Mouse (Mus musculus) gastrocnemius, adult 2 months (tissue): Measurements from ENCODE around the gene Itprid2. TPM values are rescaled to one million over a fixed set of nuclear protein-coding genes. Genes with fewer than 3 reads are reported as not detected.

Experiments used
- DNase-seq: peaks from one replicate; pipeline ENCODE4 v3.0.0; 2022
- H3K27ac ChIP-seq: fragments of 200-600 bp; 2 replicates; pipeline ENCODE4 v1.8.1; 2022; ENCODE audit warnings: mild to moderate bottlenecking
- H3K4me3 ChIP-seq: fragments of 200-600 bp; 2 replicates; pipeline ENCODE4 v1.8.1; 2022; ENCODE audit warnings: mild to moderate bottlenecking, moderate library complexity
- CTCF ChIP-seq: fragments of 200-600 bp; IDR thresholded peaks from 2 replicates; pipeline ENCODE4 v1.8.1; 2022; ENCODE audit warnings: antibody characterized with exemption, mild to moderate bottlenecking, moderate library complexity
- intact Hi-C: fragments of 180-260 bp; cut with DNase I; formaldehyde crosslinking; loops from one replicate; pipeline ENCODE4 v1.15.1; 2025
- total RNA-seq, 2 experiments: library from RNA; stranded (reverse); gene quantifications; 2 replicates each; pipeline ENCODE4 v1.2.3; 2021

Itprid2 gene
- total RNA-seq, 2 experiments from 2014 or later = 14.6 to 17.5 TPM

DNA sequence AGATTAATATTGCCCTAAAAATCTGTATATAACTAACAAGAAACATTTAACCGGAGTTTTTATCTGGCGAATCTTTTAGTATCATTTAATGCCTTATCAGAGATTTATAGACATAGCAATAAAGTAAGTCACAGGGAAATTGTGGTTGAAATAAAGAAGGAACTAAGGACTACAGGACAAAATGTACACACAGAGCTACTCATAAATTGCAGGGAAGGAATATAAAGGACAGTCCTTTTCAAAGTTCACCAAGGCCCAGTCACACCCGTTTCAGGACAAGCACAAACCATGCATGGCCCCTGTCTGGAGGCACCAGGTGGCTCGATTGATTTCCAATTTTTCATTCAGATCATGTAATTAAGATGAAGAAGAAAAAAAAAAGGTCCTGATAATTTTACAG, 60.0 kb downstream of the Itprid2 start:
- DNase-seq = no peak
- H3K27ac ChIP-seq = no peak overlapping the region
- intact Hi-C loops = loop anchor here (5.0 kb wide), 1 partner anchor 52 kb away; no protein-coding TSS in a partner anchor
- no peak overlapping the region for H3K4me3 ChIP-seq
- no peak for TF ChIP-seq CTCF

DNA sequence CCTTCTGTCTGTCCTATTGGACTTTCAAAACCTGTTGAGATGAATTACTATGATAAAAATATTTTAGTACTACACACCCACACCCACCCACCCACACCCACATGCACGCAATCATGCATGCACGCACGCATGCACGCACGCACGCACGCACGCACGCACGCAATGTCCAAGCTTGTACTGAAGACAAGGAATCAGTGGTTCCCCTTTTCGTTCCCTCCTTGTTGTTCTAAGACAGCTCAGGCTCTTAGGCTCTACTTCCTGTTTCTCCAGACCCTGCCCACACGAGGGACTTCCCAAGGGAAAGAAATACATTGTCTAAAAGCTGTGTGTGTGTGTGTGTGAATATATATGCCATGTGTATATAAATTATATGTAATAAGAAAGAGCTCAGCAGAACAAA, 60.8 kb downstream of the Itprid2 start:
- intact Hi-C loops = loop anchor here (5.0 kb wide), 1 partner anchor 51 kb away; no protein-coding TSS in a partner anchor
- peak; percentile 21 for DNase-seq
- H3K4me3 ChIP-seq = no peak overlapping the region
- no peak overlapping the region for H3K27ac ChIP-seq
- no peak for TF ChIP-seq CTCF

DNA sequence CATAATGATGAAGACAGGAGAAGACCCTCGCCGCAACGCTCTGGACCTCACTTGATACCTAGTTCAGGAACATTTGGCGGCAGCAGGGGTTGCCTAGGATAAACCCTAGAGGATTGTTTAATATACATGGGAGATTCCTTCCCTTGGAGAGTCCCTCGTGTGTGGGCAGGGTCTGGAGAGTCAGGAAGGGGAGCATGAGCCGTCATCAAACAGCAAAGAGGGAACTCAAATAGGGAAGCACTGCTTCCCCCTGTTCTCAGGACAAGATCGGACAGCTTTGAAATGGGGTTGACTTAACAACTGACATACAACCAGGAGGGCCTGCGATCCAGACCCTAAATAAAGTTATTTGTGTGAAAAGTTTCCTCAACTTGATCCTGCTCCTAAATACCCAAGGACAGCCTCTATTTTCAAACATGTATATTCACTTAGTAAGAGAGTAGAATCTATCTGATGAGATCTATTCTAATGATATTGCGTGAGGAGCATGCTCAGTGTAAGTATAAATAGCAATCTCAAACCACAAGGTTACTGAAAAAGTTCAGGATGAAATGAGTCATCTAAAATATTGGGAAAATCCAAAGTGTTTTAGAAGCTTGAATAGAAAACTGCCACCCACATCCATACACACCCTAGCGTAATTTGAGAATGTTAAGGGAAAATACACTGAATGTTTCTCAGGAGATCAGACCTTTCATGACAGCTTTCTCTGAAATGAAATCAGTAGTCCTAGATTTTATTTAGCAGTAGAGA, 61.5 kb downstream of the Itprid2 start:
- no peak for TF ChIP-seq CTCF
- Histone ChIP-seq H3K27ac (no peak overlapping the region), H3K4me3 (no peak overlapping the region)
- DNase-seq = no peak
- intact Hi-C loops = loop anchor here (5.0 kb wide), 1 partner anchor 51 kb away; no protein-coding TSS in a partner anchor

DNA sequence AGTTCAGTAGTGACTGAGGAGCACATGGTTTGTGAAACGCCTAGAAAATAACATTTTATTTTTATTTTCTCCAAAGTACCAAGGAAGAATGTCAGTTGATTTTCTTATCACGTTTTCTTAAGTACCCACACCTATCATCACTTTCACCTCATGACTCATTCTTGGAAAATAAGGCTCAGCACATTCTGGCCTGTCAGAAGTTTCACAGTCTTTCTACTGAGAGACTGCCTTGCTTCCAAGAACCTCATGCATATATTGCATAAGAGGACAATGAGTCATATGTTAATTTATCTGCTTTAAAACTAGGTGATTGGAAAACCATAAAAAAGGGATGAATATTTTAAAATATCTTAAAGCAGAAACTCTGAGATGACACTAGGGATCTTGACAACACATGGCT, 63.0 kb downstream of the Itprid2 start:
- intact Hi-C loops = loop anchor here (5.0 kb wide), 1 partner anchor 49 kb away; no protein-coding TSS in a partner anchor
- DNase-seq = no peak
- no peak for TF ChIP-seq CTCF
- Histone ChIP-seq H3K27ac (peak overlapping the region; percentile 71), H3K4me3 (no peak overlapping the region)

DNA sequence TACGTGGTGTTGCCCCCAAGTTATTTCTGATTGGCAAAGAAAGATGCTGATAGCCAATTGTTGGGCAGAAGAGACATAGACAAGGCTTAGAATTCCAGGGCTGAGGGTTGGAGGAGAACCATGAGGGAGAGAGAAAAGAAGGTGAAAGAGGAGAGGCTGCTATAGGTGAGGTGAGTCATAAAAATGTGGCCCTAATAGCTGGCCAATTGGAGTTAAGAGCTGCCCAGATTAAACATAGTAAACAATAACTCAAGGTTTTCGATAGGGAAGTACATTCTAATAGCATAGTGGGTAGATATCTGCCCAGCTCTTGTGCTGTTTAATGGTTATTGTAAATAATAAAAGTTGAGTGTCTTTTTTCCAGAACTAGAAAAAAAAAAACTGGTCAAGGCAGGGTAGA, 69.6 kb downstream of the Itprid2 start:
- no peak for DNase-seq
- Histone ChIP-seq H3K4me3 (no peak overlapping the region), H3K27ac (no peak overlapping the region)
- intact Hi-C loops = no loop called here
- TF ChIP-seq CTCF = no peak

DNA sequence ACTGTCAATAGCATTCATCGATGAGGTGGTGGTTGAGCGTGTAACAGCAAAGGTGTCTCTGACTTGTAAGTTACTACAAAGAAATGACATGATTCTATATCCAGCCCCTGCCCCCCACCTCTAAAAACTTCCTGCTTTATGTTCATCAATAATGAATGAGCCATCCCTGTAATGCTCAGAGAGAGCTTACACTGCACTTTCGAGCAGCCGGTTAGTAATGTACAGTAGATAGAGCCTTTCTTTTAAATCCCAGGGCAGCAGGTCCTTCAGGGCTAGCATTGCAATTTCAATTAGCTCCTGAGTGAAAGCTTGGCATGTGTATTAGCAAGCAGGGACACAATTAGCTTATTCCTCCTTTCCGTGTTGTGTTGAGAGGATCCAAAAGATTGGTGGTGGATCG, 72.4 kb downstream of the Itprid2 start, which contains the start of gene Ppp1r1c:
Ppp1r1c (plus strand) TSS at position 206 of the 400 bp plus-strand sequence.
- Histone ChIP-seq H3K4me3 (no peak within 1 kb of the TSS), H3K27ac (peak within 1 kb of the TSS; percentile 46)
- TF ChIP-seq CTCF = no peak
- intact Hi-C loops = no loop called here
- DNase-seq = no peak

- TF ChIP-seq CTCF = no peak
- Histone ChIP-seq H3K27ac (peak overlapping the region; percentile 86), H3K4me3 (peak overlapping the region; percentile 20; the same call in 1 of the 2 replicates)
- no peak for DNase-seq
- intact Hi-C loops = loop anchor here (1.0 kb wide), 1 partner anchor 22 kb away; no protein-coding TSS in a partner anchor
These were observed 78.5 kb downstream of the Itprid2 start for GRCm38 (mm10) chr2:79713662-79714091.

GRCm38 (mm10) chr2:79714745-79715144, 79.6 kb downstream of the Itprid2 start:
- DNase-seq = no peak
- intact Hi-C loops = loop anchor here (1.0 kb wide), 1 partner anchor 21 kb away; no protein-coding TSS in a partner anchor
- TF ChIP-seq CTCF = no peak
- Histone ChIP-seq H3K27ac (peak overlapping the region; percentile 86; the same call in 1 of the 2 replicates), H3K4me3 (no peak overlapping the region)

- intact Hi-C loops = no loop called here
- Histone ChIP-seq H3K27ac (no peak overlapping the region), H3K4me3 (no peak overlapping the region)
- DNase-seq = no peak
- TF ChIP-seq CTCF = no peak
These were observed 80.8 kb downstream of the Itprid2 start for GRCm38 (mm10) chr2:79715925-79716324.

GRCm38 (mm10) chr2:79717846-79718245, 82.7 kb downstream of the Itprid2 start:
- TF ChIP-seq CTCF = no peak
- no peak overlapping the region for H3K4me3 ChIP-seq
- DNase-seq = no peak

GRCm38 (mm10) chr2:79722415-79722814, 87.3 kb downstream of the Itprid2 start:
- intact Hi-C loops = no loop called here
- Histone ChIP-seq H3K4me3 (no peak overlapping the region), H3K27ac (no peak overlapping the region)
- no peak for DNase-seq
- TF ChIP-seq CTCF = no peak

More at GRCm38 (mm10) chr2:79717846-79718245, 82.7 kb downstream of the Itprid2 start:
- H3K27ac ChIP-seq = no peak overlapping the region
- intact Hi-C loops = no loop called here

Other genes starting within 250 kb of the Itprid2 start
- not detected for gene Neurod1, start 178.6 kb upstream of the Itprid2 start, total RNA-seq
- under 1 TPM; 0.23 to 0.36 TPM for gene Cerkl, start 178.6 kb upstream of the Itprid2 start, total RNA-seq
- under 1 TPM in 1 of 2 experiments, not detected in 1; 0.42 TPM for gene Ppp1r1c, start 72.4 kb downstream of the Itprid2 start, total RNA-seq